Mouse (Mus musculus) limb, embryonic 13.5 days (tissue): ENCODE results near the gene Gm10271. TPM values are rescaled to one million over a fixed set of nuclear protein-coding genes. Genes with fewer than 3 reads are reported as not detected.

ENCODE experiments used
- ATAC-seq: fragments of 200-750 bp; cut with Nextera tagmentation; 2 replicates; pipeline ENCODE4 v1.8.0; 2017; ENCODE audit warnings: low read depth, moderate number of reproducible peaks, moderate TSS enrichment; ENCODE audit not compliant: low FRiP score
- H3K27ac ChIP-seq: fragments of 300-500 bp; sonication (generic); 2 replicates; pipeline ENCODE4 v1.5.1; 2015; ENCODE audit warnings: inconsistent platforms, mild to moderate bottlenecking, moderate library complexity
- H3K27me3 ChIP-seq: fragments of 300-500 bp; sonication (generic); 2 replicates; pipeline ENCODE4 v1.6.1; 2015; ENCODE audit warnings: mild to moderate bottlenecking, inconsistent platforms
- H3K36me3 ChIP-seq: fragments of 300-500 bp; sonication (generic); 2 replicates; pipeline ENCODE4 v1.6.1; 2015; ENCODE audit warnings: inconsistent platforms, mild to moderate bottlenecking, moderate library complexity
- H3K4me1 ChIP-seq: fragments of 300-500 bp; sonication (generic); 2 replicates; pipeline ENCODE4 v1.6.1; 2015; ENCODE audit warnings: inconsistent platforms
- H3K4me2 ChIP-seq: fragments of 300-500 bp; sonication (generic); replicated peaks from 2 replicates; pipeline ENCODE4 v1.6.1; 2015; ENCODE audit warnings: inconsistent platforms, mild to moderate bottlenecking, moderate library complexity
- H3K4me3 ChIP-seq: fragments of 300-500 bp; sonication (generic); 2 replicates; pipeline ENCODE4 v1.5.1; 2015; ENCODE audit warnings: moderate library complexity, mild to moderate bottlenecking, inconsistent platforms
- H3K9ac ChIP-seq: fragments of 300-500 bp; sonication (generic); 2 replicates; pipeline ENCODE4 v1.6.1; 2015; ENCODE audit warnings: mild to moderate bottlenecking, inconsistent platforms
- H3K9me3 ChIP-seq: fragments of 300-500 bp; sonication (generic); 2 replicates; pipeline ENCODE4 v1.6.1; 2016; ENCODE audit warnings: inconsistent platforms
- WGBS: fragments of 180-500 bp; shearing (Covaris S2); methylation state at CpG from one replicate; pipeline ENCODE4 v1.1.7; 2015; 5-methylcytosine and 5-hydroxymethylcytosine counted together
- polyA plus RNA-seq: library from polyadenylated mRNA; unstranded; fragments of >200 nt; fragmentation: Nextera tagmentation; extraction: Ambion mirVana; gene quantifications from 2 replicates; pipeline ENCODE4 v1.2.1, GENCODE M21; 2015

Gene Gm10271
- polyA plus RNA-seq, 1 experiment from 2014 or later, result not detected

DNA sequence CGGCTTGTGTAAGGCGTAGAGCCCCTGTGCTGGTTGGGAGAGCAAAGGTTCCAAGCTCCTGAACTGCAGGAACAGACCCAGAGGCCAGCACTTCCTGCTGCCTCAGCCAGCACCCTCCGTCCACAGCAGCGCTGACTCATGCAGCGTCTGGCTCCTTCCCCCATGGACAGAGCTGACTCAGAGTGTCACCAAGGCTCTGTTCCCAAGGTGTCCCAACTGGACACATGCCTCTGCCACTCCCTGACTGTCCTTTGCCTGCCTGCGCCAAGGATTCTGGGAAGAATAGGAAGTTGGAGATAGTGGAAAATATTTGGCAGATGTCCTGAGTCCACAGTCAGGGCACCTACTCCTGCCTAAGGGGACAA is 23.8 kb upstream of the Gm10271 start:
- H3K9ac ChIP-seq, result no peak overlapping the region
- no peak overlapping the region for H3K4me2 ChIP-seq
- H3K4me3 ChIP-seq, result no peak overlapping the region
- no peaks in the 10 kb centered on the region for H3K9me3 ChIP-seq
- ATAC-seq, result no peak
- no peak overlapping the region for H3K27ac ChIP-seq
- H3K4me1 ChIP-seq, result no peaks in the 10 kb centered on the region
- 73% methylated on average over 6 of the region's 6 CpGs for WGBS
- no peaks in the 10 kb centered on the region for H3K36me3 ChIP-seq
- no peaks in the 10 kb centered on the region for H3K27me3 ChIP-seq

DNA sequence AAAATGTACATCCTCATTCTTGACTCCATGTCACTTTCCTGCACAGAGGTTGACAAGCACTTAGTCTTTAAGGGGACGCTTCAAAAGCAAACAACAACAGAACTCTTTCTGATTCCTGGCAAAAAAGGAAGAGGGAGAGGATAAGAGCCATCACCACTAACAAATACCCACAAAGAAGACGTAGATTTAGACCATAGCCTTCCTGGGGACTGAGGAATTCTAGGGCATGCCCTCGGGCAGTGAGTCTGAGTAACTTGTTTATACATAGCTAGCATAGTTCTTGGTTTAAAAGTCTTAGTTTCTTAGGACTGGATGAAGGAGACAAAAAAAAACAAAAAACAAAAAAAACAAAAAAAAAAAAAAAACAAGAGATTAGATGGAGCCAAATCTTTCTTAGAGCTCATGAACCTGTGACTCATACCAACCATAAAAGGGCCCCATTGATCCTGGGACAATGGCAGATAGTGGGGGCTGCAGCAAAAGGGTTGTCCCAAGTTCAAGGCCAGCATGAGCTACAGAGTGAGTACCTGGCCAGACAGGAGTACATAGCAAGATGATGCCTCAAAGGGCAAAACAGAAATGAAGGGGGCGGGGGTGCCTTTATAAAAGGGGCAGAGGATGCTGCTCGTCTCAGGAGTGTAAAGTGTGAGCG is 23.3 kb upstream of the Gm10271 start:
- Histone ChIP-seq H3K27me3 (no peaks in the 10 kb centered on the region), H3K9me3 (no peaks in the 10 kb centered on the region), H3K9ac (no peak overlapping the region), H3K4me2 (no peak overlapping the region), H3K4me1 (no peaks in the 10 kb centered on the region), H3K4me3 (no peak overlapping the region), H3K27ac (no peak overlapping the region), H3K36me3 (no peaks in the 10 kb centered on the region)
- ATAC-seq, result no peak
- 69% methylated on average over 6 of the region's 6 CpGs for WGBS

DNA sequence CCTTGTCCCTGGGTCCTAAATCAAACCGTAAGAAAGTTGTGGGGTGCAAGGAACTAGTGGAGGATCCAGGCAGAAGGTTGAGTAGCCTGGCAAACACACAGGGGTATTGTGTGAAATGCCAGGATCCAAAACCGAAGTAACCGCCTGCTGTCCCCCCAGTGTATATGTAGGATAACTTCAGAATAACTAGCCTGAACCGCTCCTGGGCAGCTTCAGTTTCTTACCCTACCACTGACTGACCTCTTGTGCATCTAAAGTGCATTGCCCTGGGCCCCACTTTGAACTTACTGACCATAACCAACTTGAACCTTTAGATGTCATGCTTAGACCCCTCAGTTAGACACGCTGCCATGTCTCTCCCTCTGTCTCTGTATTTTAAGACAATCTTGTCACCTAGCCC is 22.8 kb upstream of the Gm10271 start:
- WGBS, result 83% methylated on average over 5 of the region's 5 CpGs
- no peaks in the 10 kb centered on the region for H3K36me3 ChIP-seq
- H3K27ac ChIP-seq, result no peak overlapping the region
- no peaks in the 10 kb centered on the region for H3K4me1 ChIP-seq
- no peaks in the 10 kb centered on the region for H3K9me3 ChIP-seq
- no peak overlapping the region for H3K4me3 ChIP-seq
- no peak overlapping the region for H3K9ac ChIP-seq
- no peak overlapping the region for H3K4me2 ChIP-seq
- ATAC-seq, result no peak
- no peaks in the 10 kb centered on the region for H3K27me3 ChIP-seq

DNA sequence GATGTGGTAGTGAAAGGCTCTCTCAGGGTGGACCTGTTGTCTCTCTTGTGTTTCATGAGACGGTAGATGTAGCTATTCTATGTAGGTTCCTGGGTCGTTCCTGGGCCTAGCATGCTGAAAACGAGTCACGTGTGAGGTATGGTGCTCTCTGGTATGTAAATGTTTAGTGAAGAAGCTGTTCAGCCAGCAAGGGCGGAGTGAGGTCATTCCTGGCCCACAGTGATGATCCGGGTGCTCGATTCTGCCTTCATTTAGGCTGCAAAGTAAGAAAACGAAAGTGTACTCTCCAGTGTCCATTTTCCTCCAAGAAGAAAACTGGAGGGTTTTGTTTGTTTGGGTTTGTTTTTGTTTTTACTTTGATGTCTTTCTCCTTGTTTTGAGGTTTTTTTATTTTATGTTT is 21.6 kb upstream of the Gm10271 start:
- no peaks in the 10 kb centered on the region for H3K4me1 ChIP-seq
- ATAC-seq, result no peak
- H3K9me3 ChIP-seq, result no peaks in the 10 kb centered on the region
- no peak overlapping the region for H3K4me3 ChIP-seq
- no peak overlapping the region for H3K4me2 ChIP-seq
- no peaks in the 10 kb centered on the region for H3K27me3 ChIP-seq
- H3K36me3 ChIP-seq, result no peaks in the 10 kb centered on the region
- H3K27ac ChIP-seq, result no peak overlapping the region
- H3K9ac ChIP-seq, result no peak overlapping the region
- WGBS, result 91% methylated on average over 8 of the region's 8 CpGs

DNA sequence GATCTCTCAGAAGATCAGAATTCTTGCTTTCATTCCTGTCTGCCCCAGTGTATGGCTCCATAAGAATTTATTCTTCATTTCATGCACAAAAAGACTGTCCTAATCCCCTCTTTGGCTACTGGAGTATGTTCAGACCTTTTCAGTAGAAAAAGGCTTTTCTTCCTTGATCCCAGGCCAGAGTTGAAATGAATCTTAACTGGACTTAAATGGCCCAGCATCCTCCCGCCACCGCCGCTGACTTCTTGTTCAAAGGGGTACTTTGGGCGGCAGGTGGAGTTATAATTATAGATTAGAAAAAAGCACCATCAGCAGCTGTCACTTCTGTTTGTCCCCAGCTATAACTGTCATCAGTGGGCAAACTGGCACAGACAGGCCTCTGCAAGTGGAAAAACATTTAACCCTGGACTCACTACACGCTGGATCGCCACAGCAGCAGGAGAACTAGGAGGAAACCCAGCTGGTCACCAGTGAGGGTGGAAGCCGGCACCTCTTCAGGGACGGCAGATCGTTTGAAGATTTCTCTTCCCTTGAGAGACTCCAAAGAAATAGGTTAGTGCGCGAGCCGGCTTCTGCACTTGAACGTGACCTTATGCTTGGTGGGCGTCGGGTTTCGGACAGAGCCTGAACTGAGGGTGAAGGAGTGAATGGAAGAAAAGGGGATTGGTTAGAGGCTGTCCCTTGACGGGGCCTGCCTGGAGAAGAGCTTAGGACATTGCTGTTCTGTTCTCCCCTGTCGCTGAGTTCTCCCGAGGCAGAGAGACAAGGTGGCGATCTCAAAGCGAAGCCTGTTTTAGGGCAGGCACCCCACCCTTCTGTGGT is 14.1 kb upstream of the Gm10271 start, which contains the start of gene Best3:
Best3 (plus strand) TSS at position 51 of the 819 bp plus-strand sequence.
- H3K4me2 ChIP-seq, result no peak within 1 kb of the TSS

DNA sequence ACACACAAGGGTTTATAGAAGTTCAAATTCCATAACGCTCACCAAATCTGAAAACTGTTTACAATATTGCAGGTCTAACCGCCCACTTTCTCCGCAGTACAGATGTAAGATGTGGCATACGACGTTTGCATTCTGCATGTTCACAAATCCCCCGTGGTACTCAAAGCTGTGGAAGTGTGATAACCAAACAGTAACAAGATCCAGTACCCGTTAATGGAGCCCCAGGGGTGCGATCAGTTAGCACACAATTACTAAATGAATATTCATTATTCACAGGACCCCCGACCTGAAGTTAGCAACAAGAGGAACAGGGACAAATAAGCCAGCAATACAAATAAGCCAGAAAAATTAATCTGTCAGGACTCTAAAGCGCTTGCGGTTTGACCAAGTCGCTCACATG is 12.4 kb upstream of the Gm10271 start:
- Histone ChIP-seq H3K27ac (no peak overlapping the region), H3K4me1 (peaks cover 6% of the 10 kb centered on the region; the same call in 1 of the 2 replicates), H3K9ac (no peak overlapping the region), H3K9me3 (no peaks in the 10 kb centered on the region), H3K4me2 (no peak overlapping the region), H3K4me3 (no peak overlapping the region), H3K27me3 (no peaks in the 10 kb centered on the region), H3K36me3 (no peaks in the 10 kb centered on the region)
- no peak for ATAC-seq
- WGBS, result 61% methylated on average over 12 of the region's 12 CpGs

More for the DNA sequence above, 14.1 kb upstream of the Gm10271 start, which contains the start of gene Best3:
- no peaks in the 10 kb centered on the region for H3K36me3 ChIP-seq
- H3K4me1 ChIP-seq, result peaks cover 6% of the 10 kb centered on the region; the same call in 1 of the 2 replicates
- no peak; the same call in 1 of the 2 replicates for ATAC-seq
- 43% methylated on average over 21 of the region's 21 CpGs for WGBS
- no peaks in the 10 kb centered on the region for H3K27me3 ChIP-seq
- no peak within 1 kb of the TSS for H3K27ac ChIP-seq
- no peak within 1 kb of the TSS for H3K9ac ChIP-seq
- H3K9me3 ChIP-seq, result no peaks in the 10 kb centered on the region
- no peak within 1 kb of the TSS for H3K4me3 ChIP-seq

DNA sequence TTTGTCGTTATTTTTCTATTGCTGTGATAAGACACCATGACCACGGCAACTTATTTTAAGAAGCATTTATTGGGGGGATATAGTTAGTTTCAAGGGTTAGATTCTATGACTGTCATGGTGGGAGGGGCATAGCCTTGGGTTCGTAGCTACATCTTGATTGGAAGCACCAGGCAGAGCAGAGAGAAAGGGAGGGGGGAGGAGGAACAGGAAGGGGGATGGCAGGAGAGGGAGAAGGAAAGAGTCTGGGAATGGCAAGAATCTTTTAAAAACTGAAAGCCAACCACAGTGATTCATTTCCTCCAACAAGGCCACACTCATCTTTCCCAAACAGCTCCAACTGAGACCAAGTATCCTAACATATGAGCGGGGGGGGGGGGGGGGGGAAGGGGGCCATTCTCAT is 10.1 kb upstream of the Gm10271 start:
- Histone ChIP-seq H3K27me3 (no peaks in the 10 kb centered on the region), H3K4me2 (no peak overlapping the region), H3K36me3 (no peaks in the 10 kb centered on the region), H3K27ac (no peak overlapping the region), H3K9ac (no peak overlapping the region), H3K9me3 (no peaks in the 10 kb centered on the region), H3K4me1 (peaks cover 6% of the 10 kb centered on the region; the same call in 1 of the 2 replicates), H3K4me3 (no peak overlapping the region)
- no peak for ATAC-seq
- WGBS, result 45% methylated on average over 4 of the region's 4 CpGs

DNA sequence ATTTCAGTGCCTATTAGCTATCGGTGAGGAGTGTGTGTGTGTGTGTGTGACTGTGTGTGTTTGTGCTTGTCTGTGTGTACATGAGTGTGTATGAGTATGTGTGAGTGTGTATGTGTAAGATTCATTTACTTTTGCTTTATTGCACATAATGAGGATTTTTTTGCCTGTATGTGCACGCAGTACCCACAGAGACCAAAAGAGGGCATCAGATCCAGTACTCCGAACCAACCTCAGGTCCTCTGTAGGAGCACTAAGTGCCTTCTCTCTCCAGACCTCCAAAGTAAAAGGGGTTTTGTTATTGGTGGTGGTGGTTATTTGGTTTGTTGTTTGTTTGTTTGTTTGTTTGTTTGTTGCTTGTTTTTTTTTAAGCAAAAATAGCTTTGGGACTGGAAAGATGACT is 8.5 kb upstream of the Gm10271 start:
- Histone ChIP-seq H3K27ac (no peak overlapping the region), H3K36me3 (no peaks in the 10 kb centered on the region), H3K4me2 (no peak overlapping the region), H3K27me3 (no peaks in the 10 kb centered on the region), H3K9me3 (no peaks in the 10 kb centered on the region), H3K4me3 (no peak overlapping the region), H3K9ac (no peak overlapping the region), H3K4me1 (no peaks in the 10 kb centered on the region)
- 71% methylated on average over 3 of the region's 3 CpGs for WGBS
- ATAC-seq, result no peak

DNA sequence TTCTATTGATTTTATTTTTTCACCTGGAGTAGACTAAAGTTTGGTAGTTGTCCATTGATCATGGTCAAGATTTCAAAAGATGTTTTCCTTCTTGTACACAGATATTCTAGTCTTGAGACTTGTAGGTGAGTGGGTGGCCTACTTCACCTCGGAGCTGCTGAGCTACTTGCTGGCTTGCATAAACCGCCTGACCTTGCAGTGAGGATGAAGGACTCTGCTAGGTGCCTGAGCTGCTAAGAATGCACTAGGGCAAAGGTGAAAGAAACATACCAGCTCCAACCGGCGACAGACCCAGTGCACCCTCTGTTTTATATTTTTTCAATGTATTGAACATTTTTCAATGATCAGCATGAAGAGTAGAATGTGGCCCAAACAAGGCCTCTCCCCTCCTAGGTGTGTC is 7.9 kb upstream of the Gm10271 start:
- Histone ChIP-seq H3K4me2 (no peak overlapping the region), H3K9ac (no peak overlapping the region), H3K36me3 (no peaks in the 10 kb centered on the region), H3K4me1 (no peaks in the 10 kb centered on the region), H3K9me3 (no peaks in the 10 kb centered on the region), H3K27me3 (no peaks in the 10 kb centered on the region), H3K27ac (no peak overlapping the region), H3K4me3 (no peak overlapping the region)
- ATAC-seq, result no peak
- 88% methylated on average over 4 of the region's 4 CpGs for WGBS

DNA sequence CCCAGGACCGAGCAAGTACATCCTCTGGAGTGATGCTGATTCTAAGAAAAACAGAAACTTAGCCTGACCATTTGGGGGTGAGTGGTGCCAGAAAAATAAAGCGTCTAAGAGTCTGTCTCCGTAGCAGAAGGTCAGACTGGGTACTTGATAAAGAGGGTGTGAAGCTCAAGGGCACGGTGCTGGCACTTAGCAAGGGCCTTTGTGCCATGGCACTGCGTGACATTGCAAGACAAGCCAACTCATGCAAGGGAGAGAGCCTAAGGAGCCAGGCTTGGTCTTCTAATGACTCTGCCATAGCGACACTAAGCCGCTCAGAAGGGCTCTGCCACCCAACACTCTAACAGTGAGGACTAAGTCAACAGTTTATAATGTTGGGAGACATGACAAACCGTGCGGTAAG is 6.4 kb upstream of the Gm10271 start:
- 92% methylated on average over 9 of the region's 9 CpGs for WGBS
- H3K4me2 ChIP-seq, result no peak overlapping the region
- H3K36me3 ChIP-seq, result no peaks in the 10 kb centered on the region
- H3K27ac ChIP-seq, result no peak overlapping the region
- no peak for ATAC-seq
- no peak overlapping the region for H3K9ac ChIP-seq
- no peaks in the 10 kb centered on the region for H3K4me1 ChIP-seq
- no peaks in the 10 kb centered on the region for H3K9me3 ChIP-seq
- H3K27me3 ChIP-seq, result no peaks in the 10 kb centered on the region
- H3K4me3 ChIP-seq, result no peak overlapping the region

DNA sequence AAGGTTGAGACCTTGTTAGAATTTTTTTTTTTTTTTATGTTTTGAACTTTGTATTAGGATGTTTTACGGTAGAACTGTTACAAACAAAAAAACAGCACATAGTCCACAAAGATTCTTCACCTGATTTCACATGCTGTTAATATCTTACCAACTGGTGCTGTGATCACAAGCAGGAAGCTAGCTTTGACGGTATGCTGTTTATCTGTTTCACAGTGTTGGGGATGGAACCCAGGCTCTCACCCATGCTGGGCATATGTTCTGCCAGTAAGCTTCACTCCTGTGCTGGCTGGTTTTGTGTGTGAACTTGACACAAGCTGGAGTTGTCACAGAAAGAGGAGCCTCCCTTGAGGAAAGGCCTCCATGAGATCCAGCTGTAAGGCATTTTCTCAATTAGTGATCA is 5.4 kb upstream of the Gm10271 start:
- Histone ChIP-seq H3K36me3 (no peaks in the 10 kb centered on the region), H3K27ac (no peak overlapping the region), H3K9ac (no peak overlapping the region), H3K4me1 (no peaks in the 10 kb centered on the region), H3K27me3 (no peaks in the 10 kb centered on the region), H3K9me3 (no peaks in the 10 kb centered on the region), H3K4me2 (no peak overlapping the region), H3K4me3 (no peak overlapping the region)
- 84% methylated on average over 2 of the region's 2 CpGs for WGBS
- no peak for ATAC-seq

DNA sequence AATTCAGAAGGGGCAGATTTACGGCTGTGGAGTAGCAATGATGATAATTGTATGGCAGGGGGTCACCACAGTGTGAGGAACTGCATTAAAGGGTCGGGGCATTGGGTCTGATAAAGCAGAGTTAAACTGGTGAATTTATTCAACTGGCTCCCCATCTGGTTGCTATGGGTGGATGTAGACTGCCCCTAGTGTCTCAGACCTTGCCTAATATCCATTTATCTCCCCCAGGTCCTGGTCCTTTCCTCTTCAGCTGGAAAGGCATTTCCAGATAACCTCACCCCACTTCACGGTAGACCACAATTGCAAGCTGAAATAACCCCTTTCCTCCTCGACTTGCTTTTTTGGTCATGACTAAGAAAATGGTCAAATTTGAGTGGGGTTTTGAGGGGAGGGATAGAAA is 5.0 kb upstream of the Gm10271 start:
- no peaks in the 10 kb centered on the region for H3K4me1 ChIP-seq
- H3K4me2 ChIP-seq, result no peak overlapping the region
- WGBS, result 45% methylated on average over 4 of the region's 4 CpGs
- H3K36me3 ChIP-seq, result no peaks in the 10 kb centered on the region
- no peak overlapping the region for H3K27ac ChIP-seq
- H3K9ac ChIP-seq, result no peak overlapping the region
- no peak for ATAC-seq
- H3K4me3 ChIP-seq, result no peak overlapping the region
- H3K9me3 ChIP-seq, result no peaks in the 10 kb centered on the region
- no peaks in the 10 kb centered on the region for H3K27me3 ChIP-seq
